Mouse (Mus musculus): Measurements from ENCODE around the gene A530084C06Rik.

- TF ChIP-seq CHD2 (IDR thresholded peaks at IDR 0.05; ENCODE audit: low read depth, low read length) = no peak
- no peak for TF ChIP-seq HCFC1 (IDR thresholded peaks at IDR 0.05; ENCODE audit: borderline replicate concordance, insufficient read depth, low read length)
Observed at GRCm38 (mm10) chr13:31576696-31577095, 17.6 kb upstream of the A530084C06Rik start.
